In the genomic region with DNA sequence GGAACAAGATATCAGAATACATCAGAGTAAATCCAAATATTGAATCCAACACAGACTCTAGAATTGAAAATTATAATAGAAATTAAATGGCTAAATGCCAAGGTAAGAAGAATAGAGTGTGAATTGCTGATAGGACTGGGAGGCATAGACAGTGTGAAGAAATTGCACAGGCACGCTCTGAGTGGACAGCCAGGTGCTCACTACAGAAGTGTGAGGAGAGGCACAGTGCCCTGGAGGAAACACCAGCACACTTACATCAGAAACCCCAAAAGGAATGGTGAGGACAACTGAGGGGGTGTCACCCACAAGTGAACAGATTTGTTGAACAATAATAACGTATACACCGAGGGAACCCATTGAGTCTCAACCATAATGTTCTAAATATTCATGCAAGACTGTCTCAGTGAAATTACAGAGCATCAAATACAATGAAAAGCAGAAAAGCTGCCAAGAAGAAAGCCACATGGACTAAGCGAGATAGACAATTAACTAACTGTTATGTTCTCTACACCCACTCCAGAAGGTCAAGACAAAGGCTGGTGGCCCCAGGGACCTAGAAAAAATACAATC, we compare ENCODE assay signal across 26 mouse cellular contexts.
DNase-seq lines count a peak whose midpoint lies in the region; ATAC-seq and TF ChIP-seq lines count a peak whose summit lies in the region.
"Had no signal": no experiment of that assay in that cellular context is flagged by ENCODE, and none has a peak within 500 bp of the region (broad histone marks: within the 10 kb centered on the region; RNA-seq: fewer than 3 reads in every experiment).

No protein-coding gene starts in this region.

- no peaks in the 10 kb centered on the region for H3K27me3 ChIP-seq in forebrain, embryonic 13.5 days
- H3K27me3 ChIP-seq in forebrain, embryonic 10.5 days (ENCODE audit: poor library complexity, severe bottlenecking): no peaks in the 10 kb centered on the region
- H3K27me3 ChIP-seq in forebrain, embryonic 15.5 days: no peaks in the 10 kb centered on the region
- no peaks in the 10 kb centered on the region for H3K27me3 ChIP-seq in forebrain, embryonic 12.5 days
- no peaks in the 10 kb centered on the region for H3K27me3 ChIP-seq in forebrain, embryonic 16.5 days (replicated peaks; ENCODE audit: control insufficient read depth, insufficient read depth, low read length)
- H3K27me3 ChIP-seq in kidney, embryonic 15.5 days: no peaks in the 10 kb centered on the region
- H3K27me3 ChIP-seq: CH12.LX; embryonic facial prominence, embryonic 13.5 days; embryonic facial prominence, embryonic 15.5 days; Patski had no signal

- H3K27ac ChIP-seq in forebrain, embryonic 13.5 days: no peak overlapping the region
- no peak overlapping the region for H3K27ac ChIP-seq in forebrain, embryonic 10.5 days
- H3K27ac ChIP-seq in forebrain, embryonic 15.5 days (replicated peaks): no peak overlapping the region
- H3K27ac ChIP-seq in forebrain, embryonic 12.5 days: no peak overlapping the region
- H3K27ac ChIP-seq in forebrain, embryonic 16.5 days (ENCODE audit: low read length): no peak overlapping the region
- H3K27ac ChIP-seq in kidney, embryonic 15.5 days: no peak overlapping the region
- H3K27ac ChIP-seq: embryonic facial prominence, embryonic 13.5 days; embryonic facial prominence, embryonic 15.5 days had no signal

- peak; percentile 13; the same call in 1 of the 2 replicates for ATAC-seq in forebrain, embryonic 13.5 days
- peak; percentile 51; the same call in 1 of the 2 replicates for ATAC-seq in forebrain, embryonic 15.5 days (replicated peaks)
- ATAC-seq in forebrain, embryonic 12.5 days (ENCODE audit: low FRiP score): no peak
- peak; percentile 52 for ATAC-seq in forebrain, embryonic 16.5 days
- no peak for ATAC-seq in kidney, embryonic 15.5 days (replicated peaks; ENCODE audit: low FRiP score)
- ATAC-seq: activated CD4-positive, CD25-positive, alpha-beta regulatory T cell, adult 4 months; CD4-positive, CD25-positive, alpha-beta regulatory T cell, adult 4 months; Patski had no signal

- no peak overlapping the region for H3K4me3 ChIP-seq in forebrain, embryonic 13.5 days
- H3K4me3 ChIP-seq in forebrain, embryonic 10.5 days: no peak overlapping the region
- no peak overlapping the region for H3K4me3 ChIP-seq in forebrain, embryonic 15.5 days
- H3K4me3 ChIP-seq in forebrain, embryonic 12.5 days (replicated peaks): no peak overlapping the region
- H3K4me3 ChIP-seq in forebrain, embryonic 16.5 days (replicated peaks; ENCODE audit: low read length): no peak overlapping the region
- no peak overlapping the region for H3K4me3 ChIP-seq in kidney, embryonic 15.5 days (replicated peaks)
- H3K4me3 ChIP-seq: embryonic facial prominence, embryonic 13.5 days; embryonic facial prominence, embryonic 15.5 days; erythroblast, embryonic 14.5 days had no signal

- TF ChIP-seq POLR2A in brain, embryonic 14.5 days (IDR thresholded peaks at IDR 0.05; ENCODE audit: borderline replicate concordance, extremely low read depth, insufficient read depth, insufficient read length, poor library complexity, severe bottlenecking): no peak

- no peaks in the 10 kb centered on the region for H3K36me3 ChIP-seq in forebrain, embryonic 13.5 days (ENCODE audit: poor library complexity, severe bottlenecking)
- H3K36me3 ChIP-seq in forebrain, embryonic 10.5 days (replicated peaks): no peaks in the 10 kb centered on the region
- H3K36me3 ChIP-seq in forebrain, embryonic 15.5 days: no peaks in the 10 kb centered on the region
- H3K36me3 ChIP-seq in forebrain, embryonic 12.5 days (replicated peaks): no peaks in the 10 kb centered on the region
- H3K36me3 ChIP-seq in forebrain, embryonic 16.5 days (ENCODE audit: control insufficient read depth, insufficient read depth): no peaks in the 10 kb centered on the region
- H3K36me3 ChIP-seq in kidney, embryonic 15.5 days: no peaks in the 10 kb centered on the region
- H3K36me3 ChIP-seq: embryonic facial prominence, embryonic 13.5 days; embryonic facial prominence, embryonic 15.5 days; G1E had no signal

- DNase-seq in forebrain, embryonic 10.5 days (ENCODE audit: extremely low spot score, low spot score): no peak
- peak; percentile 32 for DNase-seq in brain, embryonic 14.5 days (ENCODE audit: low read depth)
- no peak for DNase-seq in urinary bladder, postnatal 10 days (ENCODE audit: low spot score)
- DNase-seq: adrenal gland, adult 8-10 months; adrenal gland, postnatal 14 days; adrenal gland, postnatal 36 days; B cell, adult 2 months; cerebellum, adult 11-12 months; cerebellum, adult 2 months; cerebellum, adult 9-10 months; cerebellum, postnatal 10 days; cerebellum, postnatal 36 days; embryo, embryonic 11 days had no signal

- no peak overlapping the region for H3K9ac ChIP-seq in forebrain, embryonic 13.5 days
- H3K9ac ChIP-seq in forebrain, embryonic 15.5 days (replicated peaks): no peak overlapping the region
- no peak overlapping the region for H3K9ac ChIP-seq in forebrain, embryonic 12.5 days
- H3K9ac ChIP-seq in forebrain, embryonic 16.5 days (replicated peaks; ENCODE audit: low read depth, low read length): no peak overlapping the region
- no peak overlapping the region for H3K9ac ChIP-seq in kidney, embryonic 15.5 days
- H3K9ac ChIP-seq: embryonic facial prominence, embryonic 13.5 days; embryonic facial prominence, embryonic 15.5 days had no signal

- TF ChIP-seq CTCF in brain, embryonic 14.5 days (IDR thresholded peaks at IDR 0.05; ENCODE audit: borderline replicate concordance, extremely low read depth, insufficient read depth, insufficient read length): no peak

- H3K4me1 ChIP-seq in forebrain, embryonic 13.5 days: no peaks in the 10 kb centered on the region
- H3K4me1 ChIP-seq in forebrain, embryonic 10.5 days: no peaks in the 10 kb centered on the region
- H3K4me1 ChIP-seq in forebrain, embryonic 15.5 days: no peaks in the 10 kb centered on the region
- H3K4me1 ChIP-seq in forebrain, embryonic 12.5 days: peaks cover 7% of the 10 kb centered on the region; the same call in 1 of the 2 replicates
- no peaks in the 10 kb centered on the region; the same call in 1 of the 2 replicates for H3K4me1 ChIP-seq in forebrain, embryonic 16.5 days (replicated peaks; ENCODE audit: control insufficient read depth, insufficient read depth, low read length)
- no peaks in the 10 kb centered on the region for H3K4me1 ChIP-seq in kidney, embryonic 15.5 days
- H3K4me1 ChIP-seq: embryonic facial prominence, embryonic 13.5 days; embryonic facial prominence, embryonic 15.5 days had no signal

- 62% methylated on average over 4 of the region's 4 CpGs for WGBS in forebrain, embryonic 13.5 days
- 89% methylated on average over 4 of the region's 4 CpGs for WGBS in forebrain, embryonic 10.5 days
- 45% methylated on average over 4 of the region's 4 CpGs for whole genome bisulfite sequencing in forebrain, embryonic 15.5 days
- WGBS in forebrain, embryonic 12.5 days: 68% methylated on average over 4 of the region's 4 CpGs
- WGBS in forebrain, embryonic 16.5 days: 34% methylated on average over 4 of the region's 4 CpGs
- WGBS in kidney, embryonic 15.5 days: 81% methylated on average over 4 of the region's 4 CpGs

- no peak overlapping the region for H3K4me2 ChIP-seq in forebrain, embryonic 13.5 days
- no peak overlapping the region for H3K4me2 ChIP-seq in forebrain, embryonic 15.5 days (replicated peaks)
- H3K4me2 ChIP-seq in forebrain, embryonic 12.5 days: no peak overlapping the region
- H3K4me2 ChIP-seq in forebrain, embryonic 16.5 days (ENCODE audit: low read length): no peak overlapping the region
- H3K4me2 ChIP-seq in kidney, embryonic 15.5 days: no peak overlapping the region
- H3K4me2 ChIP-seq: embryonic facial prominence, embryonic 13.5 days; embryonic facial prominence, embryonic 15.5 days had no signal

- H3K9me3 ChIP-seq in forebrain, embryonic 13.5 days (replicated peaks): no peaks in the 10 kb centered on the region
- no peaks in the 10 kb centered on the region for H3K9me3 ChIP-seq in forebrain, embryonic 10.5 days
- H3K9me3 ChIP-seq in forebrain, embryonic 15.5 days: no peaks in the 10 kb centered on the region
- no peaks in the 10 kb centered on the region for H3K9me3 ChIP-seq in forebrain, embryonic 12.5 days
- no peaks in the 10 kb centered on the region for H3K9me3 ChIP-seq in forebrain, embryonic 16.5 days (ENCODE audit: control insufficient read depth, low read length)
- H3K9me3 ChIP-seq in kidney, embryonic 15.5 days (replicated peaks): no peaks in the 10 kb centered on the region
- H3K9me3 ChIP-seq: embryonic facial prominence, embryonic 13.5 days; embryonic facial prominence, embryonic 15.5 days had no signal

Comparison
In these comparisons a context has a peak if more than half of its experiments do, and no peak if none do; other contexts are left out.
1. ATAC-seq: peak in forebrain, embryonic 13.5 days (single experiment), forebrain, embryonic 15.5 days (single experiment) and forebrain, embryonic 16.5 days (single experiment); none in forebrain, embryonic 12.5 days (single experiment) and kidney, embryonic 15.5 days (single experiment).